Mouse (Mus musculus) forebrain, embryonic 15.5 days (tissue): Measurements from ENCODE around the gene Fbxl3. TPM values are rescaled to one million over a fixed set of nuclear protein-coding genes. Genes with fewer than 3 reads are reported as not detected.

ENCODE experiments used
- polyA plus RNA-seq: library from polyadenylated mRNA; unstranded; fragments of >200 nt; fragmentation: Nextera tagmentation; extraction: Ambion mirVana; gene quantifications from 2 replicates; pipeline ENCODE4 v1.2.1, GENCODE M21; 2015

Gene Fbxl3
- polyA plus RNA-seq, 1 experiment from 2014 or later: 30.3 TPM

Other genes with a start within 250 kb of the Fbxl3 start
- gene Kctd12, start 116.9 kb downstream of the Fbxl3 start, polyA plus RNA-seq: 10.9 and 12.7 TPM in 2 replicates
- gene Acod1, start 52.6 kb downstream of the Fbxl3 start, polyA plus RNA-seq: not detected in 2 replicates
- gene Cln5, start 29.4 kb downstream of the Fbxl3 start, polyA plus RNA-seq: 9.0 and 9.8 TPM in 2 replicates
- gene Mycbp2, start 247.2 kb upstream of the Fbxl3 start, polyA plus RNA-seq: 49.5 and 51.8 TPM in 2 replicates